Mouse (Mus musculus): ENCODE data around the gene Gm13697. TPM values are rescaled to one million over a fixed set of nuclear protein-coding genes. Genes with fewer than 3 reads are reported as not detected.
"Not testable (repeated sequence)": the region's sequence is repeated elsewhere in the genome, so short reads cannot be mapped to it uniquely, and the experiment has no call there.

The Gm13697 gene
- not detected in 2 replicates for polyA plus RNA-seq (2016; fragmentation: Nextera tagmentation; extraction: Ambion mirVana)

GRCm38 (mm10) chr2:83984443-83984842 is at the start of gene Gm13697:
Gm13697 (plus strand) TSS chr2:83984743.
- H3K4me3 ChIP-seq; H3K27ac ChIP-seq; H3K4me1 ChIP-seq; H3K9me3 ChIP-seq; ATAC-seq (ENCODE audit: low FRiP score, low read depth); H3K27me3 ChIP-seq (replicated peaks); H3K36me3 ChIP-seq; H3K9ac ChIP-seq; H3K4me2 ChIP-seq (replicated peaks): not testable (repeated sequence)
- no CpG with 5 or more reads among the region's 6 CpGs for WGBS

GRCm38 (mm10) chr2:83940931-83941361 is 43.6 kb upstream of the Gm13697 start, which contains the start of gene Zswim2:
Zswim2 (minus strand) TSS chr2:83941228.
- Histone ChIP-seq H3K27ac (no peak within 1 kb of the TSS), H3K36me3 (no peaks in the 10 kb centered on the region), H3K9me3 (no peaks in the 10 kb centered on the region), H3K4me3 (0 out of 2 replicates have a peak within 1 kb of the TSS, but pooled peaks have one; percentile 18), H3K9ac (no peak within 1 kb of the TSS), H3K4me2 (replicated peaks) (peak within 1 kb of the TSS; percentile 58), H3K27me3 (replicated peaks) (no peaks in the 10 kb centered on the region), H3K4me1 (peaks cover 7% of the 10 kb centered on the region; the same call in 1 of the 2 replicates)
- peak; percentile 99 for ATAC-seq (ENCODE audit: low FRiP score, low read depth)
- under 1% methylated on average over 20 of the region's 20 CpGs for WGBS

- H3K27me3 ChIP-seq (replicated peaks), result no peaks in the 10 kb centered on the region
- 45% methylated on average over 3 of the region's 3 CpGs for WGBS
- no peak overlapping the region for H3K27ac ChIP-seq
- H3K4me1 ChIP-seq, result peaks cover 7% of the 10 kb centered on the region; the same call in 1 of the 2 replicates
- no peaks in the 10 kb centered on the region for H3K9me3 ChIP-seq
- H3K9ac ChIP-seq, result no peak overlapping the region
- peak; percentile 49 for ATAC-seq (ENCODE audit: low FRiP score, low read depth)
- peak overlapping the region; percentile 58 for H3K4me2 ChIP-seq (replicated peaks)
- 0 out of 2 replicates have a peak overlapping the region, but pooled peaks have one; percentile 18 for H3K4me3 ChIP-seq
- no peaks in the 10 kb centered on the region for H3K36me3 ChIP-seq
Measured at GRCm38 (mm10) chr2:83941378-83941777, 43.2 kb upstream of the Gm13697 start.

GRCm38 (mm10) chr2:83941792-83942191 is 42.8 kb upstream of the Gm13697 start:
- H3K4me2 ChIP-seq (replicated peaks), result no peak overlapping the region
- no peak for ATAC-seq (ENCODE audit: low FRiP score, low read depth)
- no peaks in the 10 kb centered on the region for H3K27me3 ChIP-seq (replicated peaks)
- no peaks in the 10 kb centered on the region for H3K9me3 ChIP-seq
- H3K9ac ChIP-seq, result no peak overlapping the region
- peaks cover 7% of the 10 kb centered on the region; the same call in 1 of the 2 replicates for H3K4me1 ChIP-seq
- WGBS, result 79% methylated on average over 4 of the region's 4 CpGs
- no peaks in the 10 kb centered on the region for H3K36me3 ChIP-seq
- H3K4me3 ChIP-seq, result no peak overlapping the region
- no peak overlapping the region for H3K27ac ChIP-seq

- not testable (repeated sequence) for H3K4me3 ChIP-seq; H3K9me3 ChIP-seq; H3K4me2 ChIP-seq (replicated peaks); H3K27me3 ChIP-seq (replicated peaks); ATAC-seq (ENCODE audit: low FRiP score, low read depth); H3K4me1 ChIP-seq; H3K36me3 ChIP-seq; H3K27ac ChIP-seq; H3K9ac ChIP-seq
- no CpG with 5 or more reads among the region's 6 CpGs for WGBS
Measured at GRCm38 (mm10) chr2:83955393-83955792, 29.1 kb upstream of the Gm13697 start, which contains the start of gene Gm13698. Gm13698 (plus strand) TSS chr2:83955693.

- H3K27me3 ChIP-seq (replicated peaks); H3K27ac ChIP-seq; H3K36me3 ChIP-seq; H3K4me2 ChIP-seq (replicated peaks); H3K9me3 ChIP-seq; H3K9ac ChIP-seq; ATAC-seq (ENCODE audit: low FRiP score, low read depth); H3K4me1 ChIP-seq; H3K4me3 ChIP-seq: not testable (repeated sequence)
- no CpG with 5 or more reads among the region's 6 CpGs for WGBS
Measured at GRCm38 (mm10) chr2:83961203-83961602, 23.3 kb upstream of the Gm13697 start, which contains the start of gene Gm13693. Gm13693 (plus strand) TSS chr2:83961503.

- no CpG with 5 or more reads among the region's 6 CpGs for WGBS
- not testable (repeated sequence) for H3K9me3 ChIP-seq; H3K27ac ChIP-seq; H3K27me3 ChIP-seq (replicated peaks); H3K4me2 ChIP-seq (replicated peaks); H3K36me3 ChIP-seq; ATAC-seq (ENCODE audit: low FRiP score, low read depth); H3K9ac ChIP-seq; H3K4me3 ChIP-seq; H3K4me1 ChIP-seq
Measured at GRCm38 (mm10) chr2:83967013-83967412, 17.5 kb upstream of the Gm13697 start, which contains the start of gene Gm13695. Gm13695 (plus strand) TSS chr2:83967313.

- H3K9me3 ChIP-seq; H3K27ac ChIP-seq; ATAC-seq (ENCODE audit: low FRiP score, low read depth); H3K27me3 ChIP-seq (replicated peaks); H3K4me1 ChIP-seq; H3K36me3 ChIP-seq; H3K9ac ChIP-seq; H3K4me3 ChIP-seq; H3K4me2 ChIP-seq (replicated peaks): not testable (repeated sequence)
- no CpG with 5 or more reads among the region's 6 CpGs for WGBS
Measured at GRCm38 (mm10) chr2:83972823-83973222, 11.7 kb upstream of the Gm13697 start, which contains the start of gene Gm13696. Gm13696 (plus strand) TSS chr2:83973123.

- not testable (repeated sequence) for H3K27ac ChIP-seq; H3K9me3 ChIP-seq; ATAC-seq (ENCODE audit: low FRiP score, low read depth); H3K4me1 ChIP-seq; H3K36me3 ChIP-seq; H3K27me3 ChIP-seq (replicated peaks); H3K4me3 ChIP-seq; H3K4me2 ChIP-seq (replicated peaks); H3K9ac ChIP-seq
- WGBS, result no CpG with 5 or more reads among the region's 6 CpGs
Measured at GRCm38 (mm10) chr2:83978633-83979032, 5.9 kb upstream of the Gm13697 start, which contains the start of gene Gm13694. Gm13694 (plus strand) TSS chr2:83978933.

GRCm38 (mm10) chr2:83990253-83990652 is 5.7 kb downstream of the Gm13697 start, which contains the start of gene Gm13691:
Gm13691 (plus strand) TSS chr2:83990553.
- no CpG with 5 or more reads among the region's 6 CpGs for WGBS
- H3K27me3 ChIP-seq (replicated peaks); H3K4me1 ChIP-seq; H3K4me2 ChIP-seq (replicated peaks); H3K9me3 ChIP-seq; H3K9ac ChIP-seq; H3K27ac ChIP-seq; H3K4me3 ChIP-seq; H3K36me3 ChIP-seq; ATAC-seq (ENCODE audit: low FRiP score, low read depth): not testable (repeated sequence)

- ATAC-seq (ENCODE audit: low FRiP score, low read depth); H3K4me1 ChIP-seq; H3K27me3 ChIP-seq (replicated peaks); H3K36me3 ChIP-seq; H3K9me3 ChIP-seq; H3K9ac ChIP-seq; H3K27ac ChIP-seq; H3K4me2 ChIP-seq (replicated peaks); H3K4me3 ChIP-seq: not testable (repeated sequence)
- 76% methylated on average over 8 of the region's 9 CpGs for WGBS
Measured at GRCm38 (mm10) chr2:83993639-83994255, 9.2 kb downstream of the Gm13697 start.

- H3K27ac ChIP-seq; H3K9me3 ChIP-seq; H3K27me3 ChIP-seq (replicated peaks); H3K9ac ChIP-seq; H3K4me3 ChIP-seq; H3K4me2 ChIP-seq (replicated peaks); H3K4me1 ChIP-seq; ATAC-seq (ENCODE audit: low FRiP score, low read depth); H3K36me3 ChIP-seq: not testable (repeated sequence)
- 94% methylated on average over 2 of the region's 3 CpGs for WGBS
Measured at GRCm38 (mm10) chr2:83994526-83994925, 10.0 kb downstream of the Gm13697 start.

- Histone ChIP-seq H3K36me3 (no peaks in the 10 kb centered on the region), H3K4me3 (no peak overlapping the region), H3K27ac (no peak overlapping the region), H3K9me3 (no peaks in the 10 kb centered on the region), H3K4me2 (replicated peaks) (no peak overlapping the region), H3K27me3 (replicated peaks) (no peaks in the 10 kb centered on the region), H3K9ac (no peak overlapping the region), H3K4me1 (no peaks in the 10 kb centered on the region)
- ATAC-seq (ENCODE audit: low FRiP score, low read depth), result no peak
- 79% methylated on average over 1 of the region's 1 CpGs for WGBS
Measured at GRCm38 (mm10) chr2:84008913-84009312, 24.4 kb downstream of the Gm13697 start.
